Mouse (Mus musculus) CD4-positive helper T cell, adult 2 months (primary cell): ENCODE results near the gene Borcs6.
A peak's percentile ranks its signal among the peaks of the same experiment; 100 is the strongest.

Experiments
- DNase-seq: peaks from one replicate; pipeline ENCODE4 v3.0.0-alpha.2; 2012; ENCODE audit warnings: low read depth, missing footprints, low spot score

The Borcs6 gene

GRCm38 (mm10) chr11:69070590-69071222 is 11.2 kb downstream of the Borcs6 start, which contains the start of gene Tmem107:
Gene Tmem107, plus strand, starts transcription at chr11:69070806.
- peak; percentile 95 for DNase-seq

DNA sequence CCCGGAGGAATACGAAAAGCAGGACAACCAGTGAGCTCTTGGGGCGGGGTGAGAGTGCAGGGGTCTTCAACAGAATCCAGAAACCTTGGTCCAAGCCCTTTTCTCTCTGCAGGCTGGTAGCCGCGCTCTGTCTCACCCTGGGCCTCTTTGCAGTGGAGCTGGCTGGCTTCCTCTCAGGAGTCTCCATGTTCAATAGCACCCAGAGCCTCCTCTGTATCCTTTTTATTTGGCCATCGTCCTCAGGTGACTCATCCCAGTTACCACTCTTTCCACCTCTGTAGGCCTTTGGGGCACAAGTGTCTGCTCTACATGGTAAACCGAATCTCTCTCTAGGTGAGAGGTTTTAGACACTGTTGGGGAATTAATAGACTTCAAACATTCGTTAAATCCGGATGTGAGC is 11.7 kb downstream of the Borcs6 start:
- DNase-seq: no peak

DNA sequence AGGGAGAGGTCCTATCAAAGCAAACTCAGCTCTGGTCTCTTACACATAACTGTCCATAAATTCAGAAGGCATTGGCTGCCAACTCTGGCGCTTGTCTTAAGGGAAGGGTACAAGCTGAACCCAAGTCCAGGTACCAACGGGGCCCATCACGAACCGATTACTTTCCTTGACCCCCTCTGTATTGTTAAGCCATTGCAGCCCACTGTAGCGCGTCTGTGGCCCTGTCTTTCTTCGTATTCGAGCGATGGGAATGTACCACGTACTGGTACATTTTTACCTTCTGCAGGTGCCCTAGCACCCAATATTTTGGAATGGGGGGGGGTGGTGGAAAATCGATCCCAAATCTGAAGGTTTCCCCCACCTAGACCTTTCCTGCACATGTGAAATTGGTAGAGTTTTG is 12.7 kb downstream of the Borcs6 start:
- DNase-seq: no peak

GRCm38 (mm10) chr11:69072666-69073064 is 13.1 kb downstream of the Borcs6 start:
- no peak for DNase-seq

DNA sequence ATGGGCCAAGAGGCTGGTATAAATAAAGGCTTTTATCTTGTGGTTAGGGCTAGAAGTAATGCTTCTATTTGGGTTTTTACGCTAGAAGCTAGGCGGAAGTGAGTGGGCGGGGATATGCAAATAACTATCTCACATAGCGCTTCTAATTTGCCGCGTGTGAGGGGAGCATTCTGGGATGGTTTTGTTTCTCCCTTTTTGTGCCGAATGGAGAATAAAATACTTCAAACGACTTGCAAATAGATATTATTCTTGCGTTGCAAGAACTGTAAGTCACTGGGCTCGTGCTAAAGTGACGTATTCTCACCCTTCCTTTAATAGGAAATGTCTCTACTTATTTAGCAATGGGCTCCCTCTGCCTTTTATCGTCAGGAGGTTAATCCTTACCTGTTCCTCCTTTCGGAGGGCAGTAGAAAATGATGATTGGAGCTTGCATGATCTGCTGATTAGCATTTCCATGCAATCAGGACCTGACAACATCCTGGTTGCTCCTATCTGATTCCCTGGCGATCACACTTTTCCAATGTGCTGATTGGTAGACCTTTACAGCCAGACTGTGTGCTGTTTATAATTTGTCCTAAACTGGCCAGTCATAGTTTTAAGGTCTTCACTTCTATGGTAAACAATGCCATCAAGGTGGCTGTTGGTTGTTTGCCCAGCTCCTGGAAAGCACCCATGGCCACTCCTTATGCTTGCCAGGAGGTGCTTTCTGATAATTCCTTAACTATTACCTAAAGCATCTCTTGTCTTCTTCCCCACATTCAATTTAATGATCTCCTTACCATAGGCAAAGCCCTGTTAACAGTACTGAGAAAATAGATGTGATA is 13.8 kb downstream of the Borcs6 start:
- peak; percentile 95 for DNase-seq

DNA sequence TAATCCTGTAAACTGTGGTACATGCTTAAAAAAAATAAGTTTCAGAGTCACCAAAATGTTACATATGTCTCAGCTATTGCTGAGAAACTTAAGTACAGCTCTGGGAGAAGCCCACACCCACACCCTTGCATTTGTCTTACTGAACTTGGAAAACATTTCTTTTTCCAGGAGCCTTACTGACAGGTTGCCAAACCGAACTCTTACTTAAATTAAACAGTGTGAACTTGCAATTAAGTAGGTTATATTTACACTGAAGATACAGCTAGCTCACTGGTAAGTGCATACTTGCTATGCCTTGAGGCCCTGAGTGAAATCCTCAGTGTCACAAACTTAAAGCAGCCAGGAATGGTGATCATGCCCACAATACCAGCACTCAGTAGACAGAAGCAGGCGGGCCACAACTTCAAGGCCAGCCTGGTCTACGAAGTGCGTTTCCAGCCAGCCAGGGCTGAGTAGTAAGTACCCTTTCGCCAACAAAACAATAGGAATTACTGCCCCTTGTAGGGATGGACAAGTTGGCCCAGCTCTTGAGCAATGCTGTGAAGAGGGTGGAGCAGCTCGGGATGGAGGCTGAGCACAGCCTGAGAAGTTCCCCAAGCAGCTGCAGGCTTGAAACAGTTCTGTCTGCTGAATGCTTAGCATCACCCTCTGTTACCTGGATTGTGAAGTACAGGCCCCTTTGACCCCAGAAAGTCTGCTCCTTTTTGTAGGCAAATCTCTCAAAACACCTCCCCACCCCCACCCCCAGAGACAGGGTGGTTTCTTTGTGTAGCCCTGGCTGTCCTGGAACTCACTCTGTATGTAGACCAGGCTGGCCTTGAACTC is 14.6 kb downstream of the Borcs6 start:
- DNase-seq: peak; percentile 20

DNA sequence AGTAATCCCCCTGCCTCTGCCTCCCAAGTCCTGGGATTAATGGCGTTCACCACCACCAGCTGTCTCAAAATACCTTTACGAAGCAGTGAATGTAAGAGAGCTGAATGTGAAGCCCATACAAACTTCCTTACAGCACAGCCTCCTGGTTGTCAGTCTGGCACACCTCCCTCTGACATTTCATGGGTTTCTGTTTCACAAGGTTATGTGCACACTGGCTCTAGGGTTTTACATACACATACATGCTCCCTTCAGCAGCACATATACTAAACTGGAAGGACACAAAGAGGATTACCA is 15.2 kb downstream of the Borcs6 start:
- peak; percentile 15 for DNase-seq

DNA sequence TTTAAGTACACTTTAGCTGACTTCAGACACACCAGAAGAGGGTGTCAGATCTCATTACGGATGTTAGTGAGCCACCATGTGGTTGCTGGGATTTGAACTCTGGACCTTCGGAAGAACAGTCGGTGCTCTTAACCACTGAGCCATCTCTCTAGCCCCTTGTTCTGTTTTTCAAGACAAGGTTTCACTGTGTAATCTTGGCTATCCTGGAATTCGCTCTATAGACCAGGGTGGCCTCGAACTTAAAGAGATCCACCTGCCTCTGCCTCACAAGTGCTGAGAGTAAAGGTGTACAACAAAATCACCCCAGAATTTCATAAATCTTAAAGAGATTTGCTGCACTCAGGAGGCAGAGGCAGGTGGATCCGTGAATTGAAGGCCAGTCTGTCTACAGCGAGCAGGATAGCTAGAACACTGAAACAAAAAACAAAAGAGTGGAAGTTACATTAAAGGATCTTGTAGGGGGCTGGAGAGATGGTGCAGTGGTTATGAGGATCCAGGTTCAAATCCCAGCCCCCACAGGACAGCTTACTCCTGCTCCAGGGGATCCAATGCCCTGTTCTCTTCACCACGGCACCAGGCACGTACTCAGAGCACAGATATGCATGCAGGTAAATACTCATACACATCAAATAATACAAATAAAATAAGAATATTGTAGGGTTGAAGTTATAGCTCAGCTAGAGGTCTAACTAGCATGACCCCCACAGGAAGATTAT is 16.4 kb downstream of the Borcs6 start:
- no peak for DNase-seq

- no peak for DNase-seq
Observed at GRCm38 (mm10) chr11:69076572-69076971, 17.1 kb downstream of the Borcs6 start.

DNA sequence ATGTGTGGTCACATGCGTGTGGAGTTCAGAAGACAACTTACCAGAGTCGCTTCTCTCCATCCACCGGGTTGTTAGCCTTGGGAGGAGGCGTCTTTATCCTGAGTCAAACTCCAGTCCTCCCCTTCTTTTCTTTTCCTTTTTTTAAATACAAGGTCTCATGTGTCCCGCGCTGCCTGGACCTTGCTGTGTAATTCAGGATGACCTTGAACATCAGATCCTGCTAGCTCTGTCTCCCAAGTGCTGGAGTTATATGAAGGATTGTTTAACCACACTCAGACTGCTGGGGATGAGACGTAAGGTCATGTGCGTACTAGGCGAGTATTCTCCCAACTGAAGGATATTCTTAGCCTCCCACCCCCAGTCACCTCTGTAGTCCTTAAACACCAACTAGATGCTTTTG is 17.8 kb downstream of the Borcs6 start:
- DNase-seq: no peak

- no peak for DNase-seq
Observed at GRCm38 (mm10) chr11:69078041-69078440, 18.5 kb downstream of the Borcs6 start.

DNA sequence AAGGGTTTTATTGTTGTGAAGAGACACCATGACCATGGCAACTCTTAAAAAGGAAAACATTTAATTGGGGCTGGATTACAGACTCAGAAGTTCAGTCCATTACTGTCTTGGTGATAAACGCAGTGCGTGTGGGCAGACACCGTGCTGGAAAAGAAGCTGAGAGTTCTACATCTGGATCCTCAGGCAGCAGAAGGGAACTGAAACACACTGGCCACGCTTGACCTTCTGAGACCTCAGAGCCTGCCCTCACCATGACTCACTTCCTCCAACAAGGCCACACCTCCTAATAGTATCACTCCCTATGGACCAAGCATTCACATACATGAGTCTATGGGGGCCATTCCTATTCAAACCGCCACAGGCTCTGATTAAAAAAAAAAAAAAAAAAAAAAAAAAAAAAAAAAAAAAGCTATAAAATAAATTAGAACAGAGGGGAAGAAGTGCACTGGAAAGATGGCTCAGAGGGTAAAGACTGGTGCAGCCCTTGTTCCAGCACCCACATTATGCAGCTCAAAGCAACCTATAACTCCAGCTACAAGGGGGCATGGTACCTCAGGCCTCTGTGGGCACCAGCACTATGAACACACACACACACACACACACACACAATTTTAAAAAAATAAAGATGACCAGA is 19.4 kb downstream of the Borcs6 start:
- no peak for DNase-seq

DNA sequence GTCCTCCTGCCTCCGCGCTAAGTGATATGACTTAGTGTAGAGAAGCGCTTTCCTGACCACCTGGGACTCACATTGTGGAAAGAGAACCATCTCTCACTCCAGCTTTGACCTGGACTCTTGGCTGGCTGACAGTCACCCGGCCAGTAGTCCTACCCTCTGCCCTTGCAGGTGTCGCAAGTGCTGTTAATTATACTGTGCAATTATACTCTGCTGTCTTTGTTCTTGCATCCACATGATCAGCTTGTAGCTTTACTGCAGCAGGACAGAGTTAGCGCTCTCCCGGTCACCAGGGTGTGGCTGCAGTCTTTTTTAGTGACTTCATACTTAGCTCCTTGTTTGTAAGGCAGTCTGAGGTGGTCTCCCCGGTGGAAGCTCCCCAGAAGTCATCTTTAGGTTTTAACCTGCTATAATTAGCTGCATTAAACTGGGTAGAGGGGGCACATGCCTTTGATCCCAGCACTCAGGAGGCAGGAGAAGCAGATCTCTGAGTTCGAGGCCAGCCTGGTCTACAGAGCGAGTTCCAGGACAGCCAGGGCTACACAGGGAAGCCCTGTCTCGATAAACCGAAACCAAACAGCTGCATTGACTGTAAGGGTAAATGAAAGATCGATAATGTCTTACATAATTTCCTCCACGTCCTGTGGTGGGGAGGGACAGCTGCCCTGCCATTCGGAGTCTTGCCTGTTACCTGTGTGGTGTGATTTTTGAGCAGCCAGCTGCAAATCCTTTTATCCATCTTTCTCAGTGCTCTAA is 20.8 kb downstream of the Borcs6 start:
- no peak for DNase-seq

- no peak for DNase-seq
Observed at GRCm38 (mm10) chr11:69080855-69081222, 21.3 kb downstream of the Borcs6 start.

- DNase-seq: no peak
Observed at GRCm38 (mm10) chr11:69081613-69082012, 22.1 kb downstream of the Borcs6 start.

- no peak for DNase-seq
Observed at GRCm38 (mm10) chr11:69085608-69086007, 26.1 kb downstream of the Borcs6 start.

DNA sequence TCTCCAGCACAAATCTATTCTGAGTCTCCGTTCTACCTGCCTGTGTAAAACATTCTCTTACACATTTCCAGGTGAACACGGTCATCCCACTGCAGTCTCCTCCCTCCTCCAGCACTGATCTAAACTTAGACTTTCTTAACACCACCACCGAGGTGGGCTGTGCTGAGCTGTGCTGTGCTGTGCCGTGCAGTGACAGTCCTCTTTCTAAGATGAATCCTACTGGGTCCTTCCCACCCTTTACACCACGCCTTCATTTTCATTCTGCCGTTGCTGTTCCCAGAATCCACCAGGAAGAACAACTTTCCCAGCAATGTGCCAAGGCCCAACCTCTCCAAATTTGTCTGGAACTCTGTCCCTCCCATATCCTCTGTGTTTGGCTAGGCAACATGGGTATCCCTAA is 26.9 kb downstream of the Borcs6 start:
- DNase-seq: no peak

- peak; percentile 2 for DNase-seq
Observed at GRCm38 (mm10) chr11:69087082-69087481, 27.6 kb downstream of the Borcs6 start.

- peak; percentile 18 for DNase-seq
Observed at GRCm38 (mm10) chr11:69087597-69087996, 28.1 kb downstream of the Borcs6 start.

DNA sequence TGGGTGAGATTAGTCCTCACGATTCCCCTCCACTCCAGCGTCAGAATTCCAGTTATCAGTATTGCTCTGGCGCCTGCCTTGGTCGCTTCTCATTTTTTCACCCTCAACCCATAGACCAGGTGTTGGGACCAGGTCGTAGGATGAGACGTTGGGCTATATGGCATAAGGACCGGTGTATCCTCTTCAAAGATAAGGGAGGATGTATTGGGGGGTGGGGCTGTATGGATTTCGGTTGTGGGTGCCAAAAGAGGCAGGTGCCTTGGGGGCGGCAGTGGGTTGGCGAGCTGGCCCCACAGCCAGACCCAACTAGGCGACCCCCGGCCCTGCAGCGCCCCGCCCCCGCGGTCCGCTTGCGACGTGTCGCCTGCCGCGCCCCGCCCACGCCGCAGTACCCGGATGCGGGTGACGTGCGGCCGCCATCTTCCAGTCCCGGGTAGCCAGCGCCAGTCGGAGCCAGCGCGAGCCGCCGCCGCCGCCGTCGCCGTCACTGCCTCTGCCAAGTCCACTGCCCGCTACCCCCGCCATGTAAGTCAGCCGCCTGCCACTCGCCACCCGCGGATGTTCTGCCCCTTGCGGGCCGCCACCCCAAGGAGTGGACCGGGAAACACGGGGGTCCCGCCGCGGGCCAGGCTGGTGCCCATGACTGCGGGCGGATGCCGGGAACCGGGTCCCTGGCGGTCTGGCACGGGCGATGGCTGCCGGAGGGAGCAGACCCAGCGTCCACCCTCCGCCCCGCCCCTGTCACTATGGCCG is 28.8 kb downstream of the Borcs6 start, which contains the start of gene Vamp2:
TSS of gene Vamp2 (plus strand) at position 388 of the 753 bp plus-strand sequence.
- DNase-seq: peak; percentile 93
